Mouse (Mus musculus): ENCODE data around the gene Cd300ld2. TPM values are rescaled to one million over a fixed set of nuclear protein-coding genes. Genes with fewer than 3 reads are reported as not detected.

The Cd300ld2 gene
- polyA plus RNA-seq (2014; fragmentation: Illumina TruSeq; extraction: RNeasy Lipid Tissue Mini Kit (QIAGEN cat#74804)), result not detected

GRCm38 (mm10) chr11:115016093-115016492 is at the start of gene Cd300ld2:
Gene Cd300ld2 (minus strand): TSS chr11:115016193.

GRCm38 (mm10) chr11:115062077-115062476 is 46.1 kb upstream of the Cd300ld2 start, which contains the start of gene Cd300e:
Gene Cd300e (minus strand): TSS chr11:115062177.

GRCm38 (mm10) chr11:115048259-115048658 is 32.3 kb upstream of the Cd300ld2 start, which contains the start of gene Cd300ld3:
Gene Cd300ld3 (minus strand): TSS chr11:115048409.

GRCm38 (mm10) chr11:115037669-115038068 is 21.7 kb upstream of the Cd300ld2 start, which contains the start of gene Cd300ld5:
Gene Cd300ld5 (minus strand): TSS chr11:115037769.

GRCm38 (mm10) chr11:115026912-115027311 is 10.9 kb upstream of the Cd300ld2 start, which contains the start of gene Cd300ld4:
Gene Cd300ld4 (minus strand): TSS chr11:115027012.

GRCm38 (mm10) chr11:115001474-115002040 is 14.4 kb downstream of the Cd300ld2 start, which contains the start of gene Cd300c2:
Gene Cd300c2 (minus strand): TSS chr11:115001880.

GRCm38 (mm10) chr11:114989793-114990192 is 26.2 kb downstream of the Cd300ld2 start, which contains the start of gene Cd300ld:
Gene Cd300ld (minus strand): TSS chr11:114989922.

GRCm38 (mm10) chr11:114968752-114969207 is 47.2 kb downstream of the Cd300ld2 start, which contains the start of gene Cd300c:
Gene Cd300c (minus strand): TSS chr11:114969157.

Other genes with a start within 250 kb of the Cd300ld2 start
- gene Btbd17, start 220.2 kb downstream of the Cd300ld2 start, polyA plus RNA-seq (2014; fragmentation: Illumina TruSeq; extraction: RNeasy Lipid Tissue Mini Kit (QIAGEN cat#74804)), result not detected
- gene Gpr142, start 217.3 kb downstream of the Cd300ld2 start, polyA plus RNA-seq (2014; fragmentation: Illumina TruSeq; extraction: RNeasy Lipid Tissue Mini Kit (QIAGEN cat#74804)), result not detected
- gene Gprc5c, start 165.0 kb downstream of the Cd300ld2 start, polyA plus RNA-seq (2014; fragmentation: Illumina TruSeq; extraction: RNeasy Lipid Tissue Mini Kit (QIAGEN cat#74804)), result 2.5 TPM
- 9.1 TPM for gene Cd300a, start 126.2 kb downstream of the Cd300ld2 start, polyA plus RNA-seq (2014; fragmentation: Illumina TruSeq; extraction: RNeasy Lipid Tissue Mini Kit (QIAGEN cat#74804))
- 2.9 TPM for gene Cd300lb, start 81.8 kb downstream of the Cd300ld2 start, polyA plus RNA-seq (2014; fragmentation: Illumina TruSeq; extraction: RNeasy Lipid Tissue Mini Kit (QIAGEN cat#74804))
- not detected for gene Cd300c, start 47.0 kb downstream of the Cd300ld2 start, polyA plus RNA-seq (2014; fragmentation: Illumina TruSeq; extraction: RNeasy Lipid Tissue Mini Kit (QIAGEN cat#74804))
- 4.2 TPM for gene Cd300ld, start 26.3 kb downstream of the Cd300ld2 start, polyA plus RNA-seq (2014; fragmentation: Illumina TruSeq; extraction: RNeasy Lipid Tissue Mini Kit (QIAGEN cat#74804))
- gene Cd300c2, start 14.3 kb downstream of the Cd300ld2 start, polyA plus RNA-seq (2014; fragmentation: Illumina TruSeq; extraction: RNeasy Lipid Tissue Mini Kit (QIAGEN cat#74804)), result 3.0 TPM
- gene Cd300ld4, start 10.8 kb upstream of the Cd300ld2 start, polyA plus RNA-seq (2014; fragmentation: Illumina TruSeq; extraction: RNeasy Lipid Tissue Mini Kit (QIAGEN cat#74804)), result not detected
- 4.1 TPM for gene Cd300ld5, start 21.6 kb upstream of the Cd300ld2 start, polyA plus RNA-seq (2014; fragmentation: Illumina TruSeq; extraction: RNeasy Lipid Tissue Mini Kit (QIAGEN cat#74804))
- 4.1 TPM for gene Cd300ld3, start 32.2 kb upstream of the Cd300ld2 start, polyA plus RNA-seq (2014; fragmentation: Illumina TruSeq; extraction: RNeasy Lipid Tissue Mini Kit (QIAGEN cat#74804))
- 0.63 TPM for gene Cd300e, start 46.0 kb upstream of the Cd300ld2 start, polyA plus RNA-seq (2014; fragmentation: Illumina TruSeq; extraction: RNeasy Lipid Tissue Mini Kit (QIAGEN cat#74804))
- 0.60 TPM for gene Rab37, start 75.2 kb upstream of the Cd300ld2 start, polyA plus RNA-seq (2014; fragmentation: Illumina TruSeq; extraction: RNeasy Lipid Tissue Mini Kit (QIAGEN cat#74804))
- 0.48 TPM for gene Cd300lf, start 117.8 kb upstream of the Cd300ld2 start, polyA plus RNA-seq (2014; fragmentation: Illumina TruSeq; extraction: RNeasy Lipid Tissue Mini Kit (QIAGEN cat#74804))
- gene Slc9a3r1, start 147.1 kb upstream of the Cd300ld2 start, polyA plus RNA-seq (2014; fragmentation: Illumina TruSeq; extraction: RNeasy Lipid Tissue Mini Kit (QIAGEN cat#74804)), result 8.0 TPM
- 0.71 TPM for gene Tmem104, start 171.3 kb upstream of the Cd300ld2 start, polyA plus RNA-seq (2014; fragmentation: Illumina TruSeq; extraction: RNeasy Lipid Tissue Mini Kit (QIAGEN cat#74804))
- 0.74 TPM for gene Nat9, start 171.7 kb upstream of the Cd300ld2 start, polyA plus RNA-seq (2014; fragmentation: Illumina TruSeq; extraction: RNeasy Lipid Tissue Mini Kit (QIAGEN cat#74804))